Mouse (Mus musculus) embryonic fibroblast, embryonic 13.5 days (primary cell): Measurements from ENCODE around the gene Rpn2.

Experiments
- CTCF ChIP-seq: IDR thresholded peaks from 2 replicates; pipeline ENCODE4 v1.5.1; 2011; ENCODE audit warnings: mild to moderate bottlenecking, control low read depth, low read length, moderate library complexity, borderline replicate concordance; ENCODE audit not compliant: insufficient read depth
- POLR2A ChIP-seq: IDR thresholded peaks from 2 replicates; pipeline ENCODE4 v1.6.1; 2011; ENCODE audit warnings: low read depth, mild to moderate bottlenecking, control low read depth, low read length, moderate library complexity

DNA sequence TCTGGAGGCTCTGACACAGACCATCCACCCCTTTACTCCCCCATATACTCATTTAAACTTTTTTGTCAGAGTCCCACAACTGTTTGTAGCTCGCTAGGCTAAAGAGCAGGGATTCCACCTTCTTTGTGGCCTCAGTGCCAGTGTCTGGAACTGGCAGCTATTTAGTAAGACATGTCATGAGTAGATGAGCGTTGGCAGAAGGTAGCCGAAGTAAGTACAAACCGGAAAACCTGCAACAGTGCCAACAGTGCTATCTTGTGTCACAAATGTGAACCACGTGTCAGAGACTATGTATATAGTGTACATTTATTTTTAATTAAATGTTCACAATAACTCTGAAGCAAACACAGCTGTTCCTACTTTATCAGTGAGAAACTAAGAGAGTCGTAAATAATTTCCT, 15.0 kb upstream of the Rpn2 start:
- TF ChIP-seq POLR2A (no peak), CTCF (no peak)
